Mouse (Mus musculus) left cerebral cortex, adult 2 months (tissue): Measurements from ENCODE around the gene Tdp1. TPM values are rescaled to one million over a fixed set of nuclear protein-coding genes. Genes with fewer than 3 reads are reported as not detected.

Experiments used
- DNase-seq, 2 experiments: peaks; one replicate each; pipeline ENCODE4 v3.0.0; 2021 to 2022; ENCODE audit warnings: low spot score in 2 of 2, mixed read lengths in 1 of 2; ENCODE audit errors: extremely low spot score in 1 of 2
- H3K27ac ChIP-seq: fragments of 200-600 bp; 2 replicates; pipeline ENCODE4 v1.8.1; 2022
- H3K4me3 ChIP-seq: fragments of 200-600 bp; 2 replicates; pipeline ENCODE4 v1.8.1; 2022
- CTCF ChIP-seq: fragments of 200-600 bp; IDR thresholded peaks from 2 replicates; pipeline ENCODE4 v1.8.1; 2022; ENCODE audit warnings: antibody characterized with exemption, mild to moderate bottlenecking, moderate library complexity
- intact Hi-C: fragments of 180-260 bp; cut with DNase I; formaldehyde crosslinking; loops from one replicate; pipeline ENCODE4 v1.15.1; 2025
- microRNA-seq, 2 experiments: library from miRNA; unstranded; fragments of <30 nt; microRNA quantifications; one replicate each; pipeline ENCODE4 v1.2.0; 2021
- total RNA-seq, 2 experiments: library from RNA; stranded (reverse); gene quantifications; 2 replicates each; pipeline ENCODE4 v1.2.3; 2021

Tdp1 gene
- total RNA-seq, 2 experiments from 2014 or later: 24.6 to 26.4 TPM

GRCm38 (mm10) chr12:99988144-99988543 is 103.8 kb downstream of the Tdp1 start:
- Histone ChIP-seq H3K27ac (no peak overlapping the region), H3K4me3 (no peak overlapping the region)
- no peak for TF ChIP-seq CTCF
- intact Hi-C loops: no loop called here
- DNase-seq: no peak

GRCm38 (mm10) chr12:99992362-99992862 is 108.1 kb downstream of the Tdp1 start:
- no peak for DNase-seq
- Histone ChIP-seq H3K4me3 (no peak overlapping the region), H3K27ac (no peak overlapping the region)
- intact Hi-C loops: no loop called here
- no peak for TF ChIP-seq CTCF

GRCm38 (mm10) chr12:99993146-99993890 is 109.0 kb downstream of the Tdp1 start:
- TF ChIP-seq CTCF: no peak
- DNase-seq: no peak
- no peak overlapping the region for H3K4me3 ChIP-seq
- intact Hi-C loops: no loop called here
- H3K27ac ChIP-seq: peak overlapping the region; percentile 50; the same call in 1 of the 2 replicates

- H3K27ac ChIP-seq: no peak overlapping the region
- no peak for TF ChIP-seq CTCF
- intact Hi-C loops: no loop called here
- no peak for DNase-seq
- H3K4me3 ChIP-seq: no peak overlapping the region
Observed at GRCm38 (mm10) chr12:99995951-99996350, 111.6 kb downstream of the Tdp1 start.

GRCm38 (mm10) chr12:99999726-100000125 is 115.4 kb downstream of the Tdp1 start:
- no peak for TF ChIP-seq CTCF
- intact Hi-C loops: no loop called here
- no peak overlapping the region; the same call in 1 of the 2 replicates for H3K27ac ChIP-seq

GRCm38 (mm10) chr12:100000381-100000780 is 116.1 kb downstream of the Tdp1 start:
- no peak for DNase-seq
- no peak for TF ChIP-seq CTCF
- no peak overlapping the region for H3K4me3 ChIP-seq
- intact Hi-C loops: no loop called here
- no peak overlapping the region; the same call in 1 of the 2 replicates for H3K27ac ChIP-seq

More at GRCm38 (mm10) chr12:99999726-100000125, 115.4 kb downstream of the Tdp1 start:
- no peak overlapping the region for H3K4me3 ChIP-seq
- no peak for DNase-seq

- intact Hi-C loops: no loop called here
- no peak for TF ChIP-seq CTCF
Observed at GRCm38 (mm10) chr12:100001246-100001645, 116.9 kb downstream of the Tdp1 start.

GRCm38 (mm10) chr12:100001910-100002309 is 117.6 kb downstream of the Tdp1 start:
- Histone ChIP-seq H3K4me3 (no peak overlapping the region), H3K27ac (no peak overlapping the region)
- no peak for TF ChIP-seq CTCF
- no peak for DNase-seq
- intact Hi-C loops: no loop called here

More at GRCm38 (mm10) chr12:100001246-100001645, 116.9 kb downstream of the Tdp1 start:
- DNase-seq: no peak
- Histone ChIP-seq H3K4me3 (no peak overlapping the region), H3K27ac (no peak overlapping the region)

GRCm38 (mm10) chr12:100002914-100003587 is 118.7 kb downstream of the Tdp1 start:
- intact Hi-C loops: no loop called here
- H3K4me3 ChIP-seq: no peak overlapping the region
- TF ChIP-seq CTCF: no peak
- H3K27ac ChIP-seq: no peak overlapping the region
- no peak for DNase-seq

Small RNA genes lying within 50 kb of the gene (microRNA-seq; reads per million reads assigned to microRNA genes)
- 0 reads per million in 2 experiments for gene Gm23291

Other genes with a start within 250 kb of the Tdp1 start
- under 1 TPM; 0.26 to 0.34 TPM for gene Efcab11, start 78 bp upstream of the Tdp1 start, total RNA-seq
- gene Kcnk13, start 80.0 kb downstream of the Tdp1 start, total RNA-seq: 10 to 100 TPM in 1 of 2 experiments, 1 to 10 TPM in 1; 6.8 to 10.4 TPM
- gene Psmc1, start 225.6 kb downstream of the Tdp1 start, total RNA-seq: 100 to 1,000 TPM; 185 to 216 TPM